Mouse (Mus musculus) lung, postnatal 10 days (tissue): ENCODE data around the gene Znrf3.
A peak's percentile ranks its signal among the peaks of the same experiment; 100 is the strongest.

Source experiments
- DNase-seq: peaks from one replicate; pipeline ENCODE4 v3.0.0; 2021

Znrf3 gene

GRCm38 (mm10) chr11:5307024-5307905, 137.4 kb downstream of the Znrf3 start:
- DNase-seq = no peak

DNA sequence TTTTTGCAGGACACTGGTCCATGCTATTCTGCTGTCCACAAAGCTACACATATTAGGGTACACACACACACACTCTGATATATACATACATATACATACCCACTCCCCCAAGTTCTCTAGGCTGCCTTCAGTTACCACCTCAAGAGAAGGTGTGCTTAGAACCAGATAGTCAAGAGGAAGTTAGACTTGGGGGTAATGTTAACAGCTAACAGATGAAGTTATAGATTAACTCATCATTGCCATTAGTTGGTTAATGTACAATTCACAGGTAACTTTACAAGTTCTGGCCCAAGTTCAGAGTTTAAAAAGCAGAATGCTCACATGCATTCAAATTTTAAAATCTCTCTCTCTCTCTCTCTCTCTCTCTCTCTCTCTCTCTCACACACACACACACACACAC, 138.6 kb downstream of the Znrf3 start:
- DNase-seq = no peak

- no peak for DNase-seq
Measured at GRCm38 (mm10) chr11:5304526-5304925, 140.1 kb downstream of the Znrf3 start.

DNA sequence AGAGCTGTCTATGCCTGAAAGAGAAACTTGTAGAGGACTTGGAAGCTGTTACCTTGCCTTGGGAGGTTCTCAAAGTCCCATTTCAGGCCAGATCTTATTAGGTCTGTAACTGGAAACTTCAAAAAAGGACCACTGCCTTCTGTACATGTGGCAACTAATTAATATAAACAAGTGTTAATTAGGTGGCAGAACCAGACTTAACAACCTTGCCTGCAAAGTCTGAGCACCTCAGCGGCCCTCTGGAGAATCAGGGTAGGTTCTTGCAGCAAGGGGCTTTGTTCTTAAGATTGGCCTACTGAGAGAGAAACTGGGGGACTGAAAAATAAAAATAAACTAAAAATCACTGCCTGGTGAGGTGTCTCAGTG, 146.7 kb downstream of the Znrf3 start:
- DNase-seq = no peak

DNA sequence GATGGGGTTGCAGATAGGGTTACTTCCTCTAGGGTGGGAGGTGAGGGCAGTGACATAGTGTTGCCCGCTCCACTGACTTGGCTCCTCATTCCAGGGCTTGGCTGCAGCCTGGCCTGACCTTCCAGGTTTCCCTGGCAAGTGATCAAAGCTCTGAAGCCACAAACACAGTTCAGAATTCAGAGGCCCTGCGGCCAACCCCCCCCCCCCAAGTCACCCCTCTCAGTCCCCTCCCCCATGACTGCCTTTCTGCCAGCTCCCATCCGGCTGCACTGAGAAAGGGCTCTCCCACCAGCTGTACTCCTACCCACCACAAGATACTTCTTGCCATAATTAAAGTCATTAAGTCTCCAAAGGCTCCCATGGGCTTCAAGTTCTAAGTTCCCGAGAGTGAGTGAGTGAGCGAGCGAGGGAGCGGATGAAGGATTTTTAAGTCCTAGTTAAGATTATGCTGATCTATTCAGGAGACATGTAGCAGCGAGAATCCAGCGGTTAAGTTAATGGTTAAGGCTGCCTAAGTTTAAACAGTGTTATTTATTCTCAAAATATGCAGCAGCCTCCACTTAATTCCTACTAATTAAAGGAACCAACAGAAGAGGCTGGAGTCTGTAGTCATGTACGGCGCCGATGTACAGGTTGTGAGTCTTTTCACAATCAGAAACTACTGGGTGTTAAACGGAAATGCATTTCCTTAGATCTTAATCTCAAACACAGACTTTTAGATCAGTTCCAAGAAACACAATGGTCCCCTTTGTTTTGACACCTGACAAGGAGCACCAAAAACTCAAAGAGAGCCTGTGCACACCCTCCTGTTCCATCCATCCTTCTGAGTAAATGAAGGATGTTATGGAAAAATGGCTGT, 147.3 kb downstream of the Znrf3 start:
- peak; percentile 79 for DNase-seq

DNA sequence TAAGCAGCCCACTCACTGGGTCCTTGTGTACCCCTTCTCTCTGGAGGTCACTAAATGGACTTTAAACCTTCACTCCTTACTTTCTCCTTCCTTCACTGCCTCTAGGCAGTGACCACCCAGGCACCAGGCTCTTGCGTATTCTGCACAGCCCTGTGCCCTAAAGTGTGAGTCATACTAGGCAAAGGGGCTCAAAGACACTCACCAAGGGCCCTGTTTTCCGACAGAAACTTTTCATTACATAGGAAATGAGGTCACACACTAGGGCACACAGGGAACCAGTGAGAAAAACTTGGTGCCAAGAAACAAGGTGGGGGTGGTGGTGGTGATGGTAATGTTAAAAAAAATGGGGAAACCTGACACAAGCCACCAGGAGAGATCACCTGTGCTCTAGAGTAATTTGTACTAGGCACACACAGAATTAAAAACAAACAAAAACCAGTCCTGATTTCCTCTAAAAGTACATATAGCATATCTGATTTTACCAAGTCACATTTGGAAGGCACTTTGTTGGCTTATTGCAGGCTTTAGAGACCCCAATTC, 148.0 kb downstream of the Znrf3 start:
- no peak for DNase-seq

- no peak for DNase-seq
Measured at GRCm38 (mm10) chr11:5294805-5295204, 149.8 kb downstream of the Znrf3 start.

DNA sequence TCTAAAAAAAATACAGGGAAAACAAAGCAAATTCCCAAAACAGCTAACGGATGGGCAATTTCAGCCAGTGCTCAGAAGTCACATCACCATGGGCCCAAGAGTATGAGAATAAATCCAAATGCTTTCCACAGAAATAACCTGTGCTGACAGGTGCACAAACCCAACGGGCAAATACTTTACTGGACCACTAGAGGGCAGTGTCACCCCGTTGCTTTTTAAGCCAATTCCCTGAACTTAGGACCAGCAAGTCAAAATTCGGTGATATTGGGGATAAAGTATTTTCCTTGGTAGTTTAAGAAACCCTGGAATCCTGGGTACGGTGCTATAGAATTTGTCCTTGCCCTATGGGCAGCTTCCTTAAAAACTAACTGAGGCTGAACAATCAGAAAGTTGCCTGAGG, 154.0 kb downstream of the Znrf3 start:
- peak; percentile 74 for DNase-seq

- DNase-seq = peak; percentile 31
Measured at GRCm38 (mm10) chr11:5289826-5290580, 154.6 kb downstream of the Znrf3 start.

DNA sequence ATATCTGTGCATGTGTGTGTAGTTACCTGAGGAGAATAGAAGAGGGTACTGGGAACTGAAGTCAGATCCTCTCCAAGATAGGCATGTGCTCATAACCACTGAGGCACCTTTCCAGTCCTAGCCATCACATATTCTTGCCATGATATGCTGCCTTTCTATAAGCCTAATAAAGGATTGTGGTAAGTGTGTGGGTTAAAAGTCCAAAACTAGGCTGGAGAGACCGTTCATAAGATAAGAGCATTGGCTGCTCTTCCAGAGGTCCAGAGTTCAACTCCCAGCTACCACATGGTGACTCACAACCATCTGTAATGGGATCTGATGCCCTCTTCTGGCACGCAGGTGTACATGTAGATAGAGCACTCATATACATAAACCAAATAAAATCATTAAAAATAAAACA, 160.7 kb downstream of the Znrf3 start:
- no peak for DNase-seq

DNA sequence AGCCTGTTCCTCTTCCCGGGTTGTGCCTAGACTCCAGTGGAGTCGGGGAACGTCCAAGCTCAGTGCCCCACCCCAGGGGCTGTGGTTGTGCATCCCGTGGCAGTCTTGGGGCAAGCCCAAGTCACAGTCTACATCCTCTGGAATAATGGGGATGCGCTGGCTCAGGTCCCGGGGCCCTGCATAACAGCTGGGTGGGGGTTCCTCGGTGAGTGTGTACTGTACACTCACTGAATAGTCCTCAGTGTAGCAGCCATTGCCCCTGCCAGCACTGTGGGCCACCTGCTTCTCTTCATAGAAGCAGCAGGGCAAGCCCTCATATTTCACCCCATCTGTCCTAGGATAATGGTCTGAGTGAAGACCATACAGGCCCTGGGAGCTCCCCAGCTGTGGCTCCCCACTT, 163.7 kb downstream of the Znrf3 start:
- DNase-seq = no peak

GRCm38 (mm10) chr11:5278463-5278862, 166.2 kb downstream of the Znrf3 start:
- no peak for DNase-seq

- no peak for DNase-seq
Measured at GRCm38 (mm10) chr11:5277307-5277971, 167.2 kb downstream of the Znrf3 start.

DNA sequence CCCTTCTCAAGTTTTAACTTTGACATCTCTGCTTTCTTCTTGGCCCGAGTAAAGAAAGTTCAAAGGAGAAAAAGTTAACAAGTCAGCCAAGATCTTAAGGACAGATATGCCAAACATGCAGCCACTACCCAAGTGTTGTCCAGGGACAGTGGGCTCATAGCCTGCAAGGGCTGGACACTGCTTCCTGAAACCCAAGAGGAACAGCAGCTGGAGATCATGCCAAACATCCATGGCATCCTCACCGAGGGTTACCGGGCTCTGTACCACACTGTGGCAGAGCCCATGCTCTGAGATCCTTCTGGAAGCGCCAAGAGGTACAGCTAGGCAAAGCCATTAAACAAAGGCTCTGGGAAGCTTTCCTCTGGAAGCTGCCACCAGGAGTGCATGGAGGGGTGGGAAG, 169.4 kb downstream of the Znrf3 start:
- no peak for DNase-seq

- no peak for DNase-seq
Measured at GRCm38 (mm10) chr11:5272536-5273234, 172.0 kb downstream of the Znrf3 start.

DNA sequence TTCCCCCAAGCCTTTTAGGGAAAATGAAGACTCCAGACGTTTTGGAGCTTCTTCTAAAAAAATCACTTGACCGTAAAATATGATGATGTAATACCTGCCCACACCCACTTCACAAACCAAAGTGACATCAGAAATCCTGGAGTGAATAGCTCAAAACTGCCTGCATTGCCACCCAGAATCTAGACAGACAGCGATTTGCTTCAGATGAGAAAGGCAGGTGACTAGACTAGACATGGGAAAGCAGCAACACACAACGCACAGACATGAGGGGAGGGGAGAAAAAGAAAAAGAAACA, 172.6 kb downstream of the Znrf3 start:
- no peak for DNase-seq

DNA sequence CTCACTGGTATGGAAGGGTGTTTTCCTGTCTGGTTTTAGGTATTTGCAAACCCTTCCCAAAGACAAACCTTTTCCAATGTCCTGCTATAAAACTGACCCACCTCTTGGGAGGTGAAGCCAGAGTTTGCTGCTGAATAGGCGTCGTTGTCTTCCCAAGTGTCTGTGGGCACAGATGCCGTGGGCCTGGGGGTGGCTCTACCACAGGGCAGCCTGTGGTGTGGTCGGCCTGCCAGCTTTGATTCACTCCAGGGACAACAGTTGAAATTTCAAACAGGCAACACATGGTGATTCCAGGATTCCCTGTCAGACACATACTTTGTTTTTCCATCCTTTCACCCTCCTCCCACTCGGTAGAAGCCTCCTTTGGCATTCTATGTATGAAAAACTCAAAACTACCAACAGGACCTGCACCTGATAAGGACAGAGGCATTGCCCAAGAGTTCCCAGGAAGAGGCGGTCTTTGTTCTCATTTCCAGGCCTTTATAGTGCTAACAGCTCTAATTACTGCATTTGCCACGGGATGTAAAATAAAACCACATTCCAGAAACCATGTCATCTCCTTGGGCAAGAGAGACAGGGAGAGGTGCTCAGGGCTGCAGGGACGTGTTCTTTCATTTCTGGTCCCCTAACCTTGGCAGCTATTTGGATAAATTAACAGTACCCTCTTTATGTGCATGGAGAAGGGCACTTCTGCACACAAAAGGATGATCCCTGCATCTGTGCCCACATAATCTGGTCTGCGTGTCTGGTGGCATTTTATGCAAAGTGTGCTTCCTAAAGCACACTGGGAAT, 173.2 kb downstream of the Znrf3 start:
- no peak for DNase-seq

- no peak for DNase-seq
Measured at GRCm38 (mm10) chr11:5269846-5270461, 174.7 kb downstream of the Znrf3 start.

DNA sequence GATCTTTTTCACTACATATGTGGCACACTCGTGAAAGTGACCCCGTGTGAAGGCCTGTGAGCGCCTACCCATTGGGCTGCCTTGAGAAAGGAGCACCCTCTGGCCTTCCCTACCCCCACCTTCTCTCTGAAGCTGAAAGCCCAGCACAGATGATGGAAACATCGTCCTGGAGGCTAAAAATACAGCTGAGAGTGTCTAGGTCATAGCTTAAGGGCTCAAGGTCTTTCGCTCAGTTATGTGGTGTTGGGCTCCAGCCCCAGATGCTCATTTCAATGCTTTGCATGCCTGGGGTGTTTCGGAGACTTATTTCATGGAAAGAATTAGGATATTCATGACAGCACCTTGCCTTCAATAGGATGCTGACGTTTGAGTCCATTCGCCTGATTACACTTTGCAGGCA, 178.9 kb downstream of the Znrf3 start:
- DNase-seq = no peak

DNA sequence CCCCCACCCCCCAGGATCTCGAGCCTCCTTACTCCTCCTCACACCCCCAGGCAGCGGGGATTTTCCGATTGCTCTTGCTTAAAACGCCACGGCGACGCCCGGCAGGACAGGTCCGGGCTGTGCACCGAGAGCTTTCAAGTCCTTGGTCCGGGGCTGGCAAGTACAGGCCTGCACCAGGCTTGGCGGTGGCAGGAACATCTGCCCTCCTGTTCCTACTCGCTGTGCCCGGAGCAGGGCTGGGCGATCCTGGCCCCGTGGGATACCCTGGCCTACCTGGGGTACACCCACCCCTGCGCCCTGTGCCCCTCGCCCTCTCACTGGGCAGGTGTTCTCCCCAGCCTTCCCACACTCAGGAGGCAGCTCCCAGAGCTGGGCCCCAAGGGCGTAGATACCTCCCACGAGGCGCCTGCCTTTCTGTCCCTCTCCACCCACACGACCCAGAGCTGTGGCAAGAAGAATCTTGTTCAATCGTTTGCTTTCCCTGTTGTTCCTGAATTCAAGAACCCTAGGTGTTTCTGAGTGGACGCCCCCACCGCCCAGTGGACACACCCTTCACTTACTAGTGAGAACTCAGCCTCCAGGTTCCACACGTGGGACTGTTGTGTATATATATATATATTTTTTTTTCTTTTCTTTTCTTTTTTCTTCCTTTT, 181.4 kb downstream of the Znrf3 start:
- DNase-seq = no peak
